Mouse (Mus musculus): Measurements from ENCODE around the gene Tpcn2.

GRCm38 (mm10) chr7:145190520-145190919 lies 93.3 kb downstream of the Tpcn2 start:
- TF ChIP-seq GATA1 (IDR thresholded peaks at IDR 0.05; ENCODE audit: borderline replicate concordance, low read length) (no peak), FLI1 (IDR thresholded peaks at IDR 0.05; ENCODE audit: low read length) (no peak)

Data from megakaryocyte, embryonic 14.5 days (primary cell).